ENCODE assay signal across 30 mouse cellular contexts in the genomic region with DNA sequence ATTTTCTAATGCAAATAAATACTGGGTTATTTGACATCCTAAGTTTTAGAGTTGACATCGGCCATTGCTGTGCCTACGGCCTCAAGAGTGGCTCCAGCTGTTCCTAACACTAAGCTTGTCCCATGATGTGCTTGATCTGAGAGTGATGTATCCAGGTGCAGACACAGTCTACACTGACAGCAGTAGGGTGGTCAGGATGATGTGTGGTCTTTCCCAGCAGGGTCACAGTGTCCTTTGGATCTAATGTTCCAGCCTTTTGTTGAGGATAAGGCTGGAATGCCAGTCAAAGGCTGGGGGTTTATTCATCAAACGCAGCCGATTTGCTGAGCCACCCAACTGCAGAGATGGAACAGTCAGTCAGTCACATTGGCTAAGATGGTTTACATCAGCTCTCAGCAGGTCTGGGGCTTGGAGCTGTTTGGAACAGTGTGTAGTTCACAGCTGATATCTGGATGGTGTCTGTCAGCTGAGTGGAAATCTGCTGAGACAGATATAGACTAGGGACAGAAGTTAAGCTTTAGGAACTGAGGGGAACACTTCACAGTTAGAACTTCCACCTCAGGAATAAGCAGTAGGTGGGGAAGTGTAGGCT.
DNase-seq lines count a peak whose midpoint lies in the region; ATAC-seq lines count a peak whose summit lies in the region.
"Had no signal": no experiment of that assay in that cellular context is flagged by ENCODE, and none has a peak within 500 bp of the region (broad histone marks: within the 10 kb centered on the region; RNA-seq: fewer than 3 reads in every experiment).

No protein-coding gene starts in this region.

- H3K9ac ChIP-seq in heart, embryonic 13.5 days: no peak overlapping the region
- H3K9ac ChIP-seq in limb, embryonic 13.5 days: no peak overlapping the region
- no peak overlapping the region for H3K9ac ChIP-seq in forebrain, embryonic 13.5 days
- H3K9ac ChIP-seq: embryonic facial prominence, embryonic 12.5 days; hindbrain, embryonic 14.5 days; liver, embryonic 12.5 days; liver, postnatal 0 days; midbrain, embryonic 15.5 days had no signal

- H3K9me3 ChIP-seq in heart, embryonic 13.5 days: no peaks in the 10 kb centered on the region
- H3K9me3 ChIP-seq in limb, embryonic 13.5 days: no peaks in the 10 kb centered on the region
- no peaks in the 10 kb centered on the region for H3K9me3 ChIP-seq in limb, embryonic 10.5 days (replicated peaks)
- no peaks in the 10 kb centered on the region for H3K9me3 ChIP-seq in forebrain, embryonic 13.5 days (replicated peaks)
- H3K9me3 ChIP-seq: embryonic facial prominence, embryonic 12.5 days; forebrain, embryonic 10.5 days; liver, embryonic 12.5 days; midbrain, embryonic 15.5 days had no signal

- no peak for DNase-seq in heart, postnatal 36 days
- no peak for DNase-seq in limb, embryonic 10.5 days (ENCODE audit: low spot score)
- DNase-seq in layer of hippocampus, adult 9-11 months: peak; percentile 57
- peak; percentile 32 for DNase-seq in mesoderm, embryonic 11.5 days (ENCODE audit: low read depth, low spot score)
- DNase-seq: adrenal gland, postnatal 10 days; B cell, adult 2 months; cerebellum, adult 11 months; cerebellum, adult 9-10 months; cerebellum, postnatal 36 days; gastrocnemius, postnatal 10 days; kidney, adult 9 months; kidney, postnatal 10 days; liver, postnatal 0 days; lung, postnatal 36 days; right cerebral cortex, adult 18-20 months; spleen, adult 18-20 months; thymus, adult 18-20 months; thymus, postnatal 25 days had no signal

- no peaks in the 10 kb centered on the region for H3K27me3 ChIP-seq in heart, embryonic 13.5 days (replicated peaks)
- H3K27me3 ChIP-seq in limb, embryonic 13.5 days: no peaks in the 10 kb centered on the region
- H3K27me3 ChIP-seq in limb, embryonic 10.5 days (ENCODE audit: low read depth, poor library complexity, severe bottlenecking): no peaks in the 10 kb centered on the region
- H3K27me3 ChIP-seq in forebrain, embryonic 13.5 days: no peaks in the 10 kb centered on the region
- H3K27me3 ChIP-seq: CH12.LX; embryonic facial prominence, embryonic 12.5 days; liver, embryonic 12.5 days; midbrain, embryonic 15.5 days had no signal

- no peak for ATAC-seq in heart, embryonic 13.5 days (ENCODE audit: extremely low read depth, insufficient number of reproducible peaks, low FRiP score, low TSS enrichment)
- ATAC-seq in limb, embryonic 13.5 days (ENCODE audit: low FRiP score, low read depth): peak; percentile 69
- no peak for ATAC-seq in forebrain, embryonic 13.5 days
- ATAC-seq: forebrain, embryonic 16.5 days; intestine, postnatal 0 days; liver, embryonic 12.5 days; liver, postnatal 0 days; midbrain, embryonic 15.5 days had no signal

- H3K27ac ChIP-seq in heart, embryonic 13.5 days (replicated peaks): peak overlapping the region; percentile 33; the same call in 1 of the 2 replicates
- no peak overlapping the region for H3K27ac ChIP-seq in limb, embryonic 13.5 days
- no peak overlapping the region for H3K27ac ChIP-seq in limb, embryonic 10.5 days
- no peak overlapping the region for H3K27ac ChIP-seq in forebrain, embryonic 13.5 days
- H3K27ac ChIP-seq: embryonic facial prominence, embryonic 12.5 days; forebrain, embryonic 10.5 days; hindbrain, embryonic 14.5 days; liver, embryonic 12.5 days; midbrain, embryonic 15.5 days; stomach, postnatal 0 days had no signal

- intact Hi-C loops in heart, postnatal 36 days (cut with DNase I): no loop called here

- no peak overlapping the region for H3K4me2 ChIP-seq in heart, embryonic 13.5 days
- no peak overlapping the region for H3K4me2 ChIP-seq in limb, embryonic 13.5 days (replicated peaks)
- no peak overlapping the region for H3K4me2 ChIP-seq in forebrain, embryonic 13.5 days
- H3K4me2 ChIP-seq: embryonic facial prominence, embryonic 12.5 days; hindbrain, embryonic 14.5 days; liver, embryonic 12.5 days; midbrain, embryonic 15.5 days had no signal

- no peak overlapping the region for H3K4me3 ChIP-seq in heart, embryonic 13.5 days
- no peak overlapping the region for H3K4me3 ChIP-seq in limb, embryonic 13.5 days
- H3K4me3 ChIP-seq in limb, embryonic 10.5 days: no peak overlapping the region
- no peak overlapping the region for H3K4me3 ChIP-seq in forebrain, embryonic 13.5 days
- H3K4me3 ChIP-seq: embryonic facial prominence, embryonic 12.5 days; forebrain, embryonic 10.5 days; liver, embryonic 12.5 days; midbrain, embryonic 15.5 days had no signal

- H3K36me3 ChIP-seq in heart, embryonic 13.5 days: peaks cover 12% of the 10 kb centered on the region
- no peaks in the 10 kb centered on the region for H3K36me3 ChIP-seq in limb, embryonic 13.5 days
- no peaks in the 10 kb centered on the region for H3K36me3 ChIP-seq in limb, embryonic 10.5 days
- no peaks in the 10 kb centered on the region; the same call in 1 of the 2 replicates for H3K36me3 ChIP-seq in forebrain, embryonic 13.5 days (ENCODE audit: poor library complexity, severe bottlenecking)
- H3K36me3 ChIP-seq: embryonic facial prominence, embryonic 12.5 days; midbrain, embryonic 15.5 days had no signal

- 61% methylated on average over 4 of the region's 4 CpGs for WGBS in heart, embryonic 13.5 days
- WGBS in limb, embryonic 13.5 days: 87% methylated on average over 4 of the region's 4 CpGs
- 91% methylated on average over 4 of the region's 4 CpGs for WGBS in limb, embryonic 10.5 days
- 70% methylated on average over 4 of the region's 4 CpGs for WGBS in forebrain, embryonic 13.5 days

- peaks cover 9% of the 10 kb centered on the region for H3K4me1 ChIP-seq in heart, embryonic 13.5 days
- H3K4me1 ChIP-seq in limb, embryonic 13.5 days: peaks cover 8% of the 10 kb centered on the region; the same call in 1 of the 2 replicates
- peaks cover 26% of the 10 kb centered on the region for H3K4me1 ChIP-seq in limb, embryonic 10.5 days
- H3K4me1 ChIP-seq in forebrain, embryonic 13.5 days: no peaks in the 10 kb centered on the region
- H3K4me1 ChIP-seq: liver, embryonic 12.5 days; midbrain, embryonic 15.5 days had no signal

Comparison
In these comparisons a context has a peak if more than half of its experiments do, and no peak if none do; other contexts are left out.
1. DNase-seq: peak in layer of hippocampus, adult 9-11 months (single experiment) and mesoderm, embryonic 11.5 days (single experiment); none in heart, postnatal 36 days (0 of 2) and limb, embryonic 10.5 days (single experiment).